Mouse (Mus musculus) cerebellum, postnatal 4 days (tissue): ENCODE data around the gene Supt16.

Experiments
- DNase-seq, 2 experiments: peaks; one replicate each; pipeline ENCODE4 v3.0.0; 2022; ENCODE audit warnings: low spot score in 2 of 2, mixed read lengths in 1 of 2

Gene Supt16

GRCm38 (mm10) chr14:52146540-52146939 is 50.7 kb downstream of the Supt16 start:
- DNase-seq, result no peak

- no peak for DNase-seq
These were observed 53.1 kb downstream of the Supt16 start for GRCm38 (mm10) chr14:52144165-52144564.

- DNase-seq, result no peak
These were observed 55.6 kb downstream of the Supt16 start for GRCm38 (mm10) chr14:52141445-52142127.

- DNase-seq, result no peak
These were observed 56.4 kb downstream of the Supt16 start for GRCm38 (mm10) chr14:52140577-52141444.

GRCm38 (mm10) chr14:52133584-52133983 is 63.6 kb downstream of the Supt16 start:
- DNase-seq, result no peak

- DNase-seq, result no peak
These were observed 72.6 kb downstream of the Supt16 start for GRCm38 (mm10) chr14:52124636-52125035.

GRCm38 (mm10) chr14:52123918-52124317 is 73.3 kb downstream of the Supt16 start:
- peak; percentile 46 to 68 for DNase-seq

- no peak for DNase-seq
These were observed 77.0 kb downstream of the Supt16 start for GRCm38 (mm10) chr14:52120169-52120568.

- peak in 1 of 2 experiments; percentile 49 for DNase-seq
These were observed 78.2 kb downstream of the Supt16 start for GRCm38 (mm10) chr14:52118823-52119608.

- no peak for DNase-seq
These were observed 78.8 kb downstream of the Supt16 start for GRCm38 (mm10) chr14:52118456-52118822.

- DNase-seq, result no peak
These were observed 80.0 kb downstream of the Supt16 start for GRCm38 (mm10) chr14:52117241-52117640.

- no peak for DNase-seq
These were observed 83.1 kb downstream of the Supt16 start for GRCm38 (mm10) chr14:52114101-52114500.
